Mouse (Mus musculus) kidney, postnatal 14 days (tissue): ENCODE measurements around the gene Ehmt1.

ENCODE experiments used
- DNase-seq: peaks from one replicate; pipeline ENCODE4 v3.0.0; 2022; ENCODE audit warnings: mixed read lengths

The Ehmt1 gene

GRCm38 (mm10) chr2:24796833-24797457, 122.5 kb downstream of the Ehmt1 start:
- no peak for DNase-seq

DNA sequence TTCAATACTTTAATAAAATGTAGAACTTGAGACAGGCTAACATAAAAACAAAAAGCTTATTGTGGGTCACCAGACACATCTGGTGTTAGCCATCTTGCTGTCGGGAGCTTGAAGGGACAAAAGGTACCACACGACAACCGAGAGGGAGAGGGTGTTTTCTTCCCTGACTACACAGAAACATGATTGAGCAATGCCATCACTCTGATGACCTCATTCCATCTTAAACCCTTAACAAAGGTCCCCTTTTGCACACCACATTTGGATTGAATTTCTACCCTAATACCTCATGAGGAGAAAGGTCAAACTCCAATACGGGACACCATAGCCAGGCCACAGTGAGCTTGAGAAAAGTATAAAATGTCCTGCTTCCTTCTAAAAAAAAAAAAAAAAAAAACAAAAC, 132.2 kb downstream of the Ehmt1 start:
- DNase-seq: no peak

GRCm38 (mm10) chr2:24781253-24781652, 138.2 kb downstream of the Ehmt1 start:
- DNase-seq: no peak

DNA sequence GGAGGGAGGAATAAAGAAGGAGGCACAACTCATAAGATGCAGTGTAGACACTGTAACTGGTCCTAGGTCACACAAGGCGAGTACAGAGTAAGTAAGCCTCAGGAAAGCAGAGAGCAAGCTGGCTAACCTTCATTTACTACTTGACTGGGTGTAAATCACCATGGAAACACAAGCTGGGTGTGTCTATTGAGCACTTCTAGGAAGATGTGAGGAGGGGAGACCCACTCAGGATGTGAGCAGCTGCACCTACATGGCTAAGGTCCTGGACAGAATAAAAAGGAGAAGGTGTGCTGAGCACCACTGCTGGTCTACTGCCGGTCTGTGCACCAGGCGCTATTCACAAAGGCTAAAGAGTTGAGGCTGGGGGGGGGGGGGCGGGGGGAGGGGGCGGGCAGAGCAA, 142.6 kb downstream of the Ehmt1 start:
- no peak for DNase-seq

DNA sequence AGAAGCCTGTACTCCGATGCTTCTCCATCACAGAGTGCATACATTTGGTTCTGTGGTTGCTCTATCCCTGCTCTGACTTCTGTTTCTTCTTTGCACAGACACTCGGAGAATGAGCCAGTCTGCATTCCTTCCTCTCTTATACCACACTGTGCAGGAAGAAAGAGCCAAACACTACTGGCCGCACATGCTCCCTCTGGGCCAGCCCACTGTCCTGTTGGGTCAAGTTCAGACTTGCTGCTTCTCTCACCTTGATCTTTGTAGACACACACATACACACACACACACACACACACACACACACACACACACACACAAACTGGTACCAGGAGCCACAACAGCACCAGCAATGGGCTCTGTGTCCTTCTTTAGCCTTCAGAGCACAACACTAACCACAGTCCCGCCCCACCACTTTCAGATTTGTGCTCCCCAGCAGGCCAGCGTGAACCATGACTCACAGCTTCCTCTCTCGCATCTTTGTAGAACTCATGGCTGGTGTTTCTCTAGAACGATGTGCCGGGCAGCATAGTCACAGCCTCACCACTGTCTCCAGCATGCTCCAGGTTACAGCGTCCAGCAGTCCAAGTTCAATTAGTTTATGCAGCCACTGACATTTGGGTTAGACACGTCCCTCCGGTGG, 143.3 kb downstream of the Ehmt1 start:
- no peak for DNase-seq

GRCm38 (mm10) chr2:24774832-24775231, 144.6 kb downstream of the Ehmt1 start:
- no peak for DNase-seq

GRCm38 (mm10) chr2:24770861-24771260, 148.6 kb downstream of the Ehmt1 start:
- no peak for DNase-seq

- DNase-seq: peak; percentile 38
Measured at GRCm38 (mm10) chr2:24763115-24763557, 156.3 kb downstream of the Ehmt1 start, which contains the start of gene Cacna1b. TSS of gene Cacna1b (minus strand) at chr2:24763152.

DNA sequence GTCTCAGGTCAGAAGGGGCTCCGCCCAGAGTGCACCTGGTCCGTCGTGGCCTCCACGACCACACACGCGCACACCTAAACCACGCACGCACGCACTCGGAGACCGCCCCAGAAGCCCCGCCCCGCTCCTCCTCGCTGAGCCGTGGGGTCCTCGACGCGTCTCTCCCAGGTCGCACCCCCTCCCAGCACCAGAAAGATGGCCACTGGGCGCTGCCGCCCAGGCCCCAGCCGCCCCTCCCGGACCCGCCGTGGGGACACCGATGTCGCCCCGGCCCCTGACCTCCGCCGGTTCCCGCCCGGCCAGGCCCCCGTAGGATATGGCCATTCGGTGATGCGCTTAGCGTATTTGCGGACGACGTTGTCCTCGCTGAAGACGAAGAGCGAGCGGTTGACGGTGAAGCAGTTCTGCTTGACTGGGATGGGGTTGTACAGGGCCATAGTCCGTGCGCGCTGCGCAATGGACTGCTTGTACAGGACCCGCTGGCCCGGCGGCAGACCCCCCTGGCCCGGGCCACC, 156.9 kb downstream of the Ehmt1 start:
- no peak for DNase-seq

GRCm38 (mm10) chr2:24761923-24762445, 157.4 kb downstream of the Ehmt1 start:
- peak; percentile 63 for DNase-seq

- DNase-seq: peak; percentile 42
Measured at GRCm38 (mm10) chr2:24755276-24755675, 164.1 kb downstream of the Ehmt1 start.

DNA sequence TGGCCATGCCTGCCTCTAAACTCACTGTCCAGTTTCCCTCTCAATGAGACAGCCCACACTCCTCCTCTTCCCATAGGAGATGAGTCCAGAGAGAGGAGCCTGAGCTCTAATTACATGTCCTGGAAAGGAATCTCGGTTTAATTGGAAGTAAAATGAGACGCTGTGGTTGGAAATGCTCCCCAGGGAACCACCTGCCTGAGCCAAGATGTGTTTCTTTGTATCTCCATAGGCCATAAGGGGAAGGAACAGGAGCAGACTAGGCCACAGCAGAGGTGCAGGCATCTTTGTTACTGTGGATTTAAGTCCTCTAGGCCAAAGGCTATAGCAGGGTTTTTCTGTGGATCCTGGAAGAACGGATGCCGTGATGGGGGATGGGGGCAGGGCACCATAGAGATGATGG, 166.8 kb downstream of the Ehmt1 start:
- DNase-seq: no peak

- DNase-seq: no peak
Measured at GRCm38 (mm10) chr2:24750051-24750450, 169.4 kb downstream of the Ehmt1 start.

GRCm38 (mm10) chr2:24747878-24748277, 171.5 kb downstream of the Ehmt1 start:
- DNase-seq: no peak
